Mouse (Mus musculus): ENCODE results near the gene Bivm. TPM values are rescaled to one million over a fixed set of nuclear protein-coding genes. Genes with fewer than 3 reads are reported as not detected.

Bivm gene
- polyA plus RNA-seq, 1 experiment from 2014 or later, result 27.3 TPM

GRCm38 (mm10) chr1:44162389-44162788 lies 43.6 kb downstream of the Bivm start:
- Histone ChIP-seq H3K9ac (ENCODE audit: low read depth, low read length) (no peak overlapping the region), H3K4me2 (ENCODE audit: low read length) (no peak overlapping the region), H3K4me1 (ENCODE audit: control insufficient read depth, insufficient read depth, low read depth, low read length) (no peaks in the 10 kb centered on the region), H3K9me3 (ENCODE audit: control insufficient read depth, low read length) (no peaks in the 10 kb centered on the region), H3K27me3 (replicated peaks; ENCODE audit: control insufficient read depth, insufficient read depth, low read length) (no peaks in the 10 kb centered on the region), H3K4me3 (ENCODE audit: low read length) (no peak overlapping the region), H3K36me3 (ENCODE audit: control insufficient read depth, insufficient read depth, low read length) (peaks cover 54% of the 10 kb centered on the region), H3K27ac (ENCODE audit: low read depth, low read length) (no peak overlapping the region; the same call in 1 of the 2 replicates)
- ATAC-seq, result no peak
- 92% methylated on average over 5 of the region's 5 CpGs for WGBS

- Histone ChIP-seq H3K27me3 (replicated peaks; ENCODE audit: control insufficient read depth, insufficient read depth, low read length) (no peaks in the 10 kb centered on the region), H3K36me3 (ENCODE audit: control insufficient read depth, insufficient read depth, low read length) (peaks cover 48% of the 10 kb centered on the region), H3K9ac (ENCODE audit: low read depth, low read length) (no peak overlapping the region), H3K4me2 (ENCODE audit: low read length) (no peak overlapping the region), H3K4me1 (ENCODE audit: control insufficient read depth, insufficient read depth, low read depth, low read length) (no peaks in the 10 kb centered on the region), H3K27ac (ENCODE audit: low read depth, low read length) (no peak overlapping the region), H3K4me3 (ENCODE audit: low read length) (no peak overlapping the region), H3K9me3 (ENCODE audit: control insufficient read depth, low read length) (no peaks in the 10 kb centered on the region)
- WGBS, result 93% methylated on average over 3 of the region's 3 CpGs
- ATAC-seq, result no peak
Measured at GRCm38 (mm10) chr1:44167859-44168383, 49.2 kb downstream of the Bivm start.

- Histone ChIP-seq H3K4me1 (ENCODE audit: control insufficient read depth, insufficient read depth, low read depth, low read length) (no peaks in the 10 kb centered on the region), H3K27ac (ENCODE audit: low read depth, low read length) (no peak overlapping the region), H3K4me3 (ENCODE audit: low read length) (no peak overlapping the region), H3K4me2 (ENCODE audit: low read length) (no peak overlapping the region), H3K36me3 (ENCODE audit: control insufficient read depth, insufficient read depth, low read length) (peaks cover 46% of the 10 kb centered on the region), H3K9me3 (ENCODE audit: control insufficient read depth, low read length) (no peaks in the 10 kb centered on the region), H3K27me3 (replicated peaks; ENCODE audit: control insufficient read depth, insufficient read depth, low read length) (no peaks in the 10 kb centered on the region), H3K9ac (ENCODE audit: low read depth, low read length) (no peak overlapping the region)
- ATAC-seq, result no peak
- 96% methylated on average over 4 of the region's 4 CpGs for WGBS
Measured at GRCm38 (mm10) chr1:44172656-44173055, 53.9 kb downstream of the Bivm start.

- H3K36me3 ChIP-seq (ENCODE audit: control insufficient read depth, insufficient read depth, low read length), result peaks cover 44% of the 10 kb centered on the region
- no peak for ATAC-seq
- 90% methylated on average over 8 of the region's 8 CpGs for WGBS
- no peak overlapping the region for H3K4me3 ChIP-seq (ENCODE audit: low read length)
- no peak overlapping the region for H3K27ac ChIP-seq (ENCODE audit: low read depth, low read length)
- no peaks in the 10 kb centered on the region for H3K4me1 ChIP-seq (ENCODE audit: control insufficient read depth, insufficient read depth, low read depth, low read length)
- no peaks in the 10 kb centered on the region for H3K27me3 ChIP-seq (replicated peaks; ENCODE audit: control insufficient read depth, insufficient read depth, low read length)
- no peak overlapping the region for H3K9ac ChIP-seq (ENCODE audit: low read depth, low read length)
- H3K9me3 ChIP-seq (ENCODE audit: control insufficient read depth, low read length), result no peaks in the 10 kb centered on the region
- H3K4me2 ChIP-seq (ENCODE audit: low read length), result no peak overlapping the region
Measured at GRCm38 (mm10) chr1:44173903-44174302, 55.1 kb downstream of the Bivm start.

GRCm38 (mm10) chr1:44178086-44178485 lies 59.3 kb downstream of the Bivm start:
- H3K4me3 ChIP-seq (ENCODE audit: low read length), result no peak overlapping the region
- H3K9me3 ChIP-seq (ENCODE audit: control insufficient read depth, low read length), result no peaks in the 10 kb centered on the region
- 95% methylated on average over 5 of the region's 5 CpGs for WGBS
- no peak for ATAC-seq
- no peak overlapping the region for H3K27ac ChIP-seq (ENCODE audit: low read depth, low read length)
- H3K36me3 ChIP-seq (ENCODE audit: control insufficient read depth, insufficient read depth, low read length), result peaks cover 33% of the 10 kb centered on the region
- H3K9ac ChIP-seq (ENCODE audit: low read depth, low read length), result no peak overlapping the region
- no peaks in the 10 kb centered on the region for H3K27me3 ChIP-seq (replicated peaks; ENCODE audit: control insufficient read depth, insufficient read depth, low read length)
- no peak overlapping the region for H3K4me2 ChIP-seq (ENCODE audit: low read length)
- H3K4me1 ChIP-seq (ENCODE audit: control insufficient read depth, insufficient read depth, low read depth, low read length), result no peaks in the 10 kb centered on the region

- Histone ChIP-seq H3K9me3 (ENCODE audit: control insufficient read depth, low read length) (no peaks in the 10 kb centered on the region), H3K27me3 (replicated peaks; ENCODE audit: control insufficient read depth, insufficient read depth, low read length) (no peaks in the 10 kb centered on the region), H3K4me2 (ENCODE audit: low read length) (no peak overlapping the region), H3K9ac (ENCODE audit: low read depth, low read length) (no peak overlapping the region), H3K27ac (ENCODE audit: low read depth, low read length) (no peak overlapping the region), H3K36me3 (ENCODE audit: control insufficient read depth, insufficient read depth, low read length) (0 out of 2 replicates have a peak, but pooled peaks cover 2% of the 10 kb centered on the region), H3K4me1 (ENCODE audit: control insufficient read depth, insufficient read depth, low read depth, low read length) (no peaks in the 10 kb centered on the region), H3K4me3 (ENCODE audit: low read length) (no peak overlapping the region)
- ATAC-seq, result peak; percentile 71
Measured at GRCm38 (mm10) chr1:44186396-44186795, 67.6 kb downstream of the Bivm start.

Other genes with a start within 250 kb of the Bivm start
- 55.1 and 59.5 TPM in 2 replicates for gene Tpp2, start 185.3 kb upstream of the Bivm start, polyA plus RNA-seq (2015; fragmentation: Nextera tagmentation; extraction: Ambion mirVana)
- 1.2 and 1.8 TPM in 2 replicates for gene Mettl21c, start 98.9 kb upstream of the Bivm start, polyA plus RNA-seq (2015; fragmentation: Nextera tagmentation; extraction: Ambion mirVana)
- 0.04 TPM in 1 of 2 replicates, not detected in the other for gene Gm8251, start 57.0 kb upstream of the Bivm start, polyA plus RNA-seq (2015; fragmentation: Nextera tagmentation; extraction: Ambion mirVana)
- gene Tex30, start 16.5 kb upstream of the Bivm start, polyA plus RNA-seq (2015; fragmentation: Nextera tagmentation; extraction: Ambion mirVana), result 40.3 and 40.4 TPM in 2 replicates
- 26.3 and 29.4 TPM in 2 replicates for gene Kdelc1, start 149 bp upstream of the Bivm start, polyA plus RNA-seq (2015; fragmentation: Nextera tagmentation; extraction: Ambion mirVana)
- gene Ercc5, start 28.8 kb downstream of the Bivm start, polyA plus RNA-seq (2015; fragmentation: Nextera tagmentation; extraction: Ambion mirVana), result 22.0 and 25.0 TPM in 2 replicates
- gene Mettl21e, start 100.0 kb downstream of the Bivm start, polyA plus RNA-seq (2015; fragmentation: Nextera tagmentation; extraction: Ambion mirVana), result 0.19 TPM in 1 of 2 replicates, not detected in the other